Mouse (Mus musculus): Measurements from ENCODE around the gene Lhfp.

Gene Lhfp

DNA sequence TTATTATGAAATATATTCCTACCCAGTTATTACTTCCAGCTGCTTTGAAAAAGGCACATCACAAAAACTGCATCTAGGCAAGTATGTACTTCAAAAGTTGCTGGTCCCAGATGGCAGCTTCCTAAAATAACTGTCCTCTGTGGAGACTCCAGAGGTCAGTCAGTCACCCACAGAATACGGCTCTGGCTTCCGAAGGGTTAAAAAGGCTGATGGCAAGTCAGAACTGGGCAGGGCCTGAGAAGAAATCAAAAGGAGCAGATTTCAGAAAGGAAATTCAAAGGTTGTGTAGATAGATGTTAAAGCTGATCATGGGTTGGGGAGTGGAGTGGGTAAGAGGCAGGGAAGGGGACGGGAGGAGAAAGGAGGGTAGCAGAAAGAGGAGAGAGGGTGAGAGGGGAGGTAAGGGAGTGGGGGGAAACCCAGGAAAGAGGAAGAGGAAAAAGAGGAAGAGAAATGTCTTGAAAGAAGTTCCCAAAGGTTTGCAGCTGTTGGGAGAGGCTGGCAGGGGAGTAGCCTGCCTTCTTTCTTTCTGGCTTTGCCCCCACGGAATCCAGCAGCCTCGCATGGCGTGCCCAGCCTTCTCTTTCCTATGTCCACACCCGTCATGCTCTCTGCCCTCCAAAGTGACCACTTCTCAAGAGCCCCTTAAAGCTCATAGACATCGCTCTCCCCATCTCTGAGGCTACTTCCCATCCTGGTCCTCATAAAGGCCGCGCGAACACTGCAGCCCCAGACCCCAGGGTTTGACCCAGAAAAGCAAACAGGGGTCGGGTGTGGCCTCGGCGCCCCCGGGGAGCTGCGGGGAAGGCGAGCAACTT is 526 bp upstream of the Lhfp start:
- DNase-seq (ENCODE audit: extremely low read depth, low read depth) = no peak

DNA sequence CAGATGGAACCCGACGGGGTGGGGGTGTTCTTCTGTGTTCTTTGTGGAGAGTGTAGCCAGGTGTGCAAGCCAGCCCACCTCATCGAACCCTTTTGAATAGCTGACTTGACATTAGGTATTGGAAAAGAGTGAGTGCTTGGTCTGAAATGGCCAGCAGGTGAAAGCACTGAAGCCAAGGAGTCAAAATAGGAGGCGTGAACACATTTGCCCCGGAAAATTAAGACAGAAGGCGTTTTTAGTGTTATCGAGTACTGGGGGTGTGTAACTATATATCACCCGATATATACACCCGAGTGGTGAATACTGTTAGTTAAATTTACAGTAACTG is 876 bp downstream of the Lhfp start:
- DNase-seq (ENCODE audit: extremely low read depth, low read depth) = no peak

DNA sequence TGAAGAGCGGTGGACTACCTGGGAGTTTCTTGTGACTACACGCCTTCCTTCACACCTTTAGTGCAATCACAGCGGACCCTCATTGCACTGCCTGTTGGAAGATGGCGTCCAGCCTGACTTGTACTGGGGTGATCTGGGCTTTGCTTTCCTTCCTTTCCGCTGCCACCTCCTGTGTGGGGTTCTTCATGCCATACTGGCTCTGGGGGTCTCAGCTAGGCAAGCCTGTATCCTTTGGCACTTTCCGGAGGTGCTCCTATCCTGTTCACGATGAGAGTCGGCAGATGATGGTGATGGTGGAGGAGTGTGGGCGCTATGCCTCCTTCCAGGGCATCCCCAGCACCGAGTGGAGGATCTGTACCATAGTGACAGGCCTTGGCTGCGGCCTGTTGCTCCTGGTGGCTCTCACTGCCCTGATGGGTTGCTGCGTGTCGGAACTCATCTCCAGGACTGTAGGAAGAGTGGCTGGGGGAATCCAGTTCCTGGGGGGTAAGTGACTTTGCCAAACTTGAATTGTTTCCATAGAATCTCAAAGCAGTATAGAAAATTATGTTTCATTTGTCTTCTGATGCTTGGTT is 2.0 kb downstream of the Lhfp start:
- DNase-seq (ENCODE audit: extremely low read depth, low read depth) = no peak

DNA sequence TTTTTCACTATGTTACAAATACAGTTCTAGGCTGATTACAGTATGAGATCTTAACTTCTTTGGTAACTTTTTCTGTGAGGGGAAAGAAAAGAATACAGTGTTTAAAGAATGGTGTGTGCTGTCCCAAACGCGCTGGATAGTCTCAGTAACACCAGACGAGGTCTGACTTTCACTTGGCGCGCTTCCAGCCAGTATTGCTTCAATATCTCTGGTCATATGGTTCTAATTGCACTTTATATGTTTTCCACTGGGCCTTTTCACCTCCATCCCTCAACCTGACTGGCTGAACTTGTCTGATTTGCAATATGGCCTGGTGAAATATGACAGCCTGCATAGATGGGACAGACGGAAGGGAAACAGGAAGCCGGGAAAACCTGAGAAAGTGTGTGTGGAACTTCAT is 2.9 kb downstream of the Lhfp start:
- DNase-seq (ENCODE audit: extremely low read depth, low read depth) = no peak

DNA sequence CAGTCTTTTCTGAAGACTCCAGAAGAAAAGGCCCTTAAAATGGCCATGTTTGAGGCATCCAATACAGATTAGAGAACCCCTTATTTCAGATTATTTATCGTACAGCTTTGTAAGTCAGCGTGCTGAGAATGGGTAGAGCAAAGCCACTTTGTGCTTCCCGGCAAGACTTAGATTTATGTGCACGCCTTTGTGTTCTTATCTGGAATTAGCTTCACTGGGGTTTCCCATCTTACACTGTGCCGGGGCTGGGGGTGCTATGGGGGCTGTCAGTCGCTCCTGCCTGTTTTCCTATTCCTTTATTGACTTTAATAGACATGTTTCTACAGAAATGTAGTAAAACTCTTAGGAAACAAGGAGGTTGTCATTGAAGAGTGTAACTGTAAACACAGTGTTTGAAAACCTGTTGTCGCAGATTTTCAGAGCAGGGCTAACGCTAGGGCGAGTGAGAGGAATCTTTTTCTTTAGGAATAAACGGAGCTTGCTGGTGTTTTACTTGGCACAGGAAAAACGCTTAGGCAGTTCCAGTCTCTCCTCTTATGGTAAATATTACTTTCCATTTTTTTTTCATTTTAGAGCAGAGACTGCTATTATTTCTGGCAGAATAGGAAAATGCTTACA is 3.5 kb downstream of the Lhfp start:
- no peak for DNase-seq (ENCODE audit: extremely low read depth, low read depth)

DNA sequence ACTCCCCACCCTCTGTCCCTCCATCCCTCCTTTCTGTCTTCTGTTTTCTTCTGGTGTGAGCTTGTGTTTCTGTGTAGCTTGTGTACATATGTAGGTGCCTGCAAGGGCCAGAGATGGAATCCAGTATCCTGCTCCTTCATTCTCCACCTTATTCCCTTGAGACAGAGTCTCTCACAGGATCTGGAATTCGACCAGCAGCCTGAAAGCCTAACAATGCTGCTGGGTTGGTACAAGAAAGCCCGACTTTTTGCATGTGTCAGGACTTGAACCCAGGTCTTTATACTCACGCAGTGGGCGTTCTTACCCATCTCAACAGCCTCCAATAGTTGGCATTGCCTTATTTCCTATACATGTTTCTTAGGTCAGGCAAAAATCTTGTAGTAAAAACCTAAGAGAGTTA is 4.4 kb downstream of the Lhfp start:
- no peak for DNase-seq (ENCODE audit: extremely low read depth, low read depth)

DNA sequence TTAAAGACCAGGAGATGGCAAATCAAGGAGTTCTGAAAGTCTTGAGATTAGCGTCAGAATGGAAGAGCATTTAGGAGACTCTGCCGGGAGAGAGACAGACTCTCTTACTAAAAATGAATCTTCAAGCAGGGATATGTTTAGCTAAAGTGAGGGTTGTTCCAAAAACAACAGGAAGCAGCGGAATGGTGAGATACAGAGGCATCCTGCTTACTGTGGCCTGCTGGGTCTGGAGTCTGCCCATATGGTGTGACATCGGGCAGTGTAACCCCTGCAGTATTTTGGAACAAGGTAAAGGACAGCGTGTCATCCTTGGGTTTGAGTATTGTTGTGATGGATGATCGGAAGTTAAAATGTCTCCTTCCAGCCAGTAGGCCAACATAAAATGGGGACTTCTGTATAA is 5.0 kb downstream of the Lhfp start:
- no peak for DNase-seq (ENCODE audit: extremely low read depth, low read depth)

DNA sequence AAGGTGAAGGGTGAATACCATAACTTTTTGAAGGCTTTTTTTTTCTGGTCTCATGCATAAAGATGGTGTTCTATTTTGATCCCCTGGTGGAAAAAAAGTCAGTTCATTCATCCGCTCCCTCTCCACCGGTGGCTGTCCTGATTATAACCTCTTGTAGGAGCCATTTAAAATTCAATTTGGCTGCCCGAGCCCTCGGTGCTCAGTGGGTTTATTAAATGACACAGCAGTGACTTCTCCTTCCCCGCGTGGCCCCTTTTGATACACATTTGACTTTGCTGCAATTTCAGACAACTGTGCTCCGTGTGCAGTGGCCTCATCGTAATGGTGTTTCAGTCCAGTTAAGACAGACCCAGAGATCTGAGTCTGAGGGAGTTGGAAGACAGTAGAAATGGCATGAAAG is 11.1 kb downstream of the Lhfp start:
- DNase-seq (ENCODE audit: extremely low read depth, low read depth) = no peak

DNA sequence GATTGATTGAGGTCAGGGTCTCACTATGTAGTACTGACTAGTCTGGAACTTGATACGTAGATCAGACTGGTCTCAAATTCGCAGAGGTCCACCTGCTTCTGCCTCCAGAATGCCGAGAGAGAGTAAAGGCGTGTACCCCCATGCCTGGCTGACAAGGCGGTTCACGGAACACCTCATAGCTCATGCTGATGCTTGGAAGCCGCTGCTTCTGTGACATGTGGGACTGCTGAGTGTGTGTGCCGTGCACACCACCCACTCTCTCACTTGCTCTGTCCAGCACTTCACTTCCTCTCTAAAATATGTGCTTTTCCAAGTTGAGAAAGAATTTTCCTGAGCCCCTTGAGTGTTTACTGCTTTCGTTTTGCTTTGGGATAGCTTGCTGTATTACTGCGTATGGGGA is 15.1 kb downstream of the Lhfp start:
- no peak for DNase-seq (ENCODE audit: extremely low read depth, low read depth)

DNA sequence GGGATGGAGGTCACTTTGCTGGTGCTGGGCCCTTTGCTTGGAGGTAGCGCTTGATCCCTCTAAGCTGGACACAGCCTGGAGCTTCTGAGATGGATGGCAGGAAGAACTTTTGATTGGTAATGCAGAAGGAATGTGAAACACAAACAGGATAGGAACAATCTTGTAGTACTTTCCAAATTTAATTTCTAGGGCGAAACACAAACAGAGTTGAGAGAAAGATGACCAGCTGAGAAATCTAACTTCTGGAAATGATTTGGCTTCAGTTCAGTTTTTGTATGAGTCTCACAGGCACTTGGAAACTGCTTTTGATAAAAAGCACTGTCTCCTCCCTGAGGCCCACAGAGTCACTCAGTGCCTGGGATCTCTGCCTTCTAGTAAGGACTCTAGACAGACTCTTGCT is 18.6 kb downstream of the Lhfp start:
- DNase-seq (ENCODE audit: extremely low read depth, low read depth) = no peak

DNA sequence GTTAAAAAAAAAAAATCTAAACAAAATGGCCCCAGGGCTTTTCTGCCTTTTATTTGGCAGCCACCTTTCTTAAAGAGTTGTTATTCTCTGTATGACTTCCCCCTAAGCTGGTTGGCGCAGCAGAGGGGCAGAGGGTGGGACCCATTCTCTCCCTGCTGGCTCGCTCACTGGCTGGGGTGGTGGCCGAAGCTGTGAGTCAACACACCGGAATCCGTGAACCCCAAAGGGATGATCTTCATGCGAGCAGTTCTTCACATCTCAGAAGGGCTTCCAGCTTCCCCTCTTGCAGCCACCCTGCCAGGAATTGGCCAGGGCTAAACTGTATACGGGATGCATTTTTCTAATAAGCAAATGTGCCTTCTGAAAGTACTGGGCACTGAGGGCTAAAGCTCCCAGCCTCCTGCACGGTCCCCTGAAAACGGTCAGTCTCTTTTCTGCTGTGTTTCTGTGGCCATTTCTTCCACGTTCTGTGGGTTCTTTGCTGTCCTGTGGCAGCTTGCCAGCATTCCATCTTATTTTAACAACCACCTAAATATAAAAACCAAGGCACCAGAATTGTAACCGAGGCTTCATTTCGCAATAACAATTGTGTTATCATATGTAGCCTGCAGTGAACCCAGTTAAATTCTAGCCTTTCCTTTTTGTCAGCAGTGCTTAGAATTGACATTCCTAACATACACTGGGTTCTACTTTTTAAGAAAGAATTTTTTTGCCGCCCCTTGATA is 22.3 kb downstream of the Lhfp start:
- no peak for DNase-seq (ENCODE audit: extremely low read depth, low read depth)

DNA sequence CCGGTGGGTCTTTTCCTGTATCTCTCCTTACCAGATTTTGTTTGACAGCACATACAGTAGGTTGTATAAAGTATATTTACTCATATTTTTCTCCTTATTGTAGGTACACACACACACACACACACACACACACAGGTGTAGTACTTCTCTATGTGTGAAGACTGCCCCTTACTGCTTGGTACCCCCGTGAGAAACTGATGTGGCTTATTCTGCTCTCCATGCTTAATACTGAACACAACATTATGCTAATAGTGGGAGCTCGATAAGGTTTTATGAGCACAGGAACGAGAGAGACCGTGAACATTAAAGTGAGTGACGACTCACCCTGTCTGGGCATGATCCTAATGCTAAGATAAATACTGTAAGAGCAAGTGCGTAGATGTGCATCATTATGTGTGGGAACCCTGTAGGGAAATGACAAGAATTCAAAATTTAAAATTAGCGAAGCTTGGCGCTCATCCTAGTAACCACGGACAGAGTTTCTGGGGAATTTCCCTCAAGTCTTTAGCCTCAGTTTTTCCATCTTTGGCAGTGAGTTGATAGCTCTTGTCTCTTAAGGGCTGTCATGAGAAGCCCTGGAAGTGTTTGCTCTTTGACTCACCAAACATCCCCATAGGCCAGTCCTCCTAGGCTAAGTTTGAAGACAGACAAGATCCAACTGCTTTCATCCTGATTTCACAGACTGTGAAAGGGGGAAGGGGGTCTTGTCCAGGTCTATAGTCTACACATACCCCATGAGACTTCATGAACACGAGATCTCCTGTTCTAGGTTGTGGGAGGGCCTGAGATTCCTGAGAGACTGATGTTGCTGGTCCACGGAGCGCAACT is 24.2 kb downstream of the Lhfp start:
- no peak for DNase-seq (ENCODE audit: extremely low read depth, low read depth)

DNA sequence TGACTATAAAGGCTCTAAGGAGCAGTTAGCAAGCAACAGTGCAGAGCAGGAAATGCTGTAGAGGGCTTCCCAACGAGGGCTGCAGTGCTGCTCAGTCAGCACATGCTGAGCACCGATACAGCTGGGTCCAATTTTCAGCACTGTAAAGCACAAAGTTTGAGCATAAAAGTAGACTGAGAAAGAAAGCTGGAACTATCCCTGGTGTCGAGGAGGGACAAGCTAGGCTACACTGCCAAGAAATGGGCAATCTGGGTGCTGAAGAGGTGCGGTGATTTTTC is 24.7 kb downstream of the Lhfp start:
- DNase-seq (ENCODE audit: extremely low read depth, low read depth) = no peak

DNA sequence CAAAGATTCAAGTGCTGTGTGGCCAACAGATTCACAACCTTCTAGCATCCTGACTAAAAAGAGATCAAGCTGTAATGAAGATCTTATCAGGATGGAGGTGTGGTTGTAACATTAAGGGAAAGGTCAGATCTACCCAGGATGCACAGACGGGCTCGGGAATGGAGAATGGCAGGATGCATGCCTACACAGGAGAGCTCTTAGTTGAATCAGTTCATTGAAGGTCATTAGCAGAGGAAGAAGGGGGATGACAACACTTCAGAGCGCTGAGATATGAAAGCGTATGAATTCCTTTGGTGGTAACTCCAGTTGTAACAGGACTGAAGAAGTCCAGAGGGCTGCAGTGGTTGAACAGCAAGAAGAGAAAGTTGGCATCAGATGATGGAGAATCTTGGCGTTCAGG is 27.1 kb downstream of the Lhfp start:
- DNase-seq (ENCODE audit: extremely low read depth, low read depth) = no peak

DNA sequence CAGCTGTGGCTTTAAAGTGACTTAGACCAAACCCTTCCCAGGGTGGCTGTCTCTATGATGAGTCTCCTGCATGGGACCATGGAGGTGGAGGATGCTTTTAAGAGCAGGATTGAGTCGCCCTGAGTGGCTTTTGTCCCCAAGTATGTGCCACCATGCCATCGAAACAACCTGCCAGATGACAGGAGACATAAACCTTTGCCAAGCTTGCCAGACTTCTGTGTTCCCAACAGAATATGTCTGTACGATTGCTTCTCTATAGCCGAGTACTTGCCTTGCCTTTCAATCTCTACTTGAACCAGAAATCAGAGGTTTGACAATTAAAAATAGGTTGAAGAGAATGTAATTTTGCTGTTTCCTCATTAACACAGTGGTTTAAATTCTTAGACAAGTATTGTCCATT is 32.9 kb downstream of the Lhfp start:
- no peak for DNase-seq (ENCODE audit: extremely low read depth, low read depth)

DNA sequence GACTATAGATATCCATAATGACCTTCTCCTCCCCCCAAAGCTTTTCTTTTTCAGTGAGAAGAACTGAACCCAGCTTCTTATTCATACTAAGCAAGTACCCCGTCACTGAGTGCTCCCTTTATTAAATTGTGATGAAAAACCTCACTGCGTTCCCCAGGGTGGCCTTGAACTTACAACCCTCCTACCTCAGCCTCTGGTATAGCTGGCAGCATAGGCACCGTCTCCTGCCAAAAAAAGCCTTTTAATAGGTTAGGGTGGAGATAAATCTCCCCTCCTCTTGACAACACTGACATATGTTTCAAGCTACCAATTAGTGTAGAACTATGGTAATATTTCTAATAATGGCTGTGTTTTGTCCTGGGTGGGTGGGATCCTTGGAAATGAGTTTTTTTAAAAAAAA is 33.4 kb downstream of the Lhfp start:
- no peak for DNase-seq (ENCODE audit: extremely low read depth, low read depth)

DNA sequence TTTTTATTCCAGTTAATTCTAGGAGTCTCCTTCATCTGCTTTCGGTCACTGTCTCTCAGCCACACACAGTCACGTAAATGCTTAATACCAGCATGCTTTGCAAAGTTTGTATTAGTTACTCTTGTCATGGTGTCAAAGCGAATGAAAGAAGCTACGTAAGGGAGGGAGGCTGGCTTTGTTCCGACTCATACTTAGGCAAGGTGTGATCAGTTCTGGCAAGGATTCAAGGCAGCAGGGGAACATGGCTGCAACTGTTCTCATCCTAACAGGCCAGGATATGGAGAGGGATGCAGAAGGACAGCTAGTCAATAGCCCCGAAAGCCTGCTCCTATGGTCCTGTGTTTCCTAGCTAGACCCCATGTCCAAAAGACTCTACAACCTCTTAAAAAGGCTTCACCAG is 39.0 kb downstream of the Lhfp start:
- no peak for DNase-seq (ENCODE audit: extremely low read depth, low read depth)

DNA sequence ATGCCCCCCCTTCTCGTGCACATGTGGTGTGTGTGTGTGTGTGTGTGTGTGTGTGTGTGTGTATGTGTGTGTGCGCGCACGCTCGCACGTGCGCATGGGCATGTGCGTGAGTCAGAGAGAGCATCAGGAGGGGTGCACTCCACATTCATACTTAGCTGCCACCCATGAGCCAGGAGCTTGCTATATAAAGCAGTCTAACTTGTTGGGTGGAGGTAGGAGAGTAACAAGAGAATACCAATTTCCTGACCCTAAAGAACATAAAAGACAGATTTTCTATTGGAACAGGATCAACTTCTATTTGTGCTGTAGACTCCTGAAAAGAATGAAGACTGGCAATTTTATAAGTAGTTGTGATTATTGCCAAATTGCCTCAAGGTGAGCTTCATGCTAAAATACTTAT is 39.4 kb downstream of the Lhfp start:
- no peak for DNase-seq (ENCODE audit: extremely low read depth, low read depth)

DNA sequence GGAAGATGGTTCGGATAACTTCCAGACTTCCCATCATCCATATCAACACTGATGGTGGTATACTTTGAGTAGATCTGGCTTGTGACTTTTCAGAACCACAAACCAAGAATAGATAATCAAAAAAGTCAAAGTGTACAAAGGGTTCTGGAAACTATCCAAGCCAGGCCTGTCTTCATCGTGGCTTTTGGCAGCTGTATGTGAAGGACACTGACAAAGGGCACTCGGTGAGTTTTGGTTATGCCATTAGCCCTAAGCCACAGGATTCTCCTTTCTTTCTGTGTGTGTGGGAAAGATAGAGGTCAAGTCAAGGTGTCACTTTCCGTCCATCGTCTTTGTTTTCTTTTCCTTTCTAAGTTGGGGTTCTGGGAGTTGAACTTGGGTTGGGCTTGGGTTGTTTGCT is 42.4 kb downstream of the Lhfp start:
- no peak for DNase-seq (ENCODE audit: extremely low read depth, low read depth)

DNA sequence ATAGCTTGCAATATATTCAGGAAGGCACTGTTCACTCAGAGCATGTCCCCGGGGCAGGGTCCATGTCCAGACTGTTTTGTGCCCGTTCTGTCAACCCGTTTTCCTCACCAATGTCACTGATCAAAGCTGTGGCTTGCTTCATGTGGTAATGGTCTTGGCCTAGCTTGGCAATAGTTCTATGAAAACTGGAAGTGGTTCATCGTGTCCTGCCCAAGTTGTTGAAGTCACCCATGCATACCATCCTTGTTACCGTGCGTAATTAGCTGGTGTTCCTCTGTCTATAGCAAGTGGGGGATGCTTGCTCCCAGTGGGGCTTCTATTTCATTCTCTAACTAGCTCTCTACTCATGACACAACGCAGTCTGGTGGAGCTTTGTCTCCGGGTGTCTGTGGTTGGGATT is 43.5 kb downstream of the Lhfp start:
- DNase-seq (ENCODE audit: extremely low read depth, low read depth) = no peak

DNA sequence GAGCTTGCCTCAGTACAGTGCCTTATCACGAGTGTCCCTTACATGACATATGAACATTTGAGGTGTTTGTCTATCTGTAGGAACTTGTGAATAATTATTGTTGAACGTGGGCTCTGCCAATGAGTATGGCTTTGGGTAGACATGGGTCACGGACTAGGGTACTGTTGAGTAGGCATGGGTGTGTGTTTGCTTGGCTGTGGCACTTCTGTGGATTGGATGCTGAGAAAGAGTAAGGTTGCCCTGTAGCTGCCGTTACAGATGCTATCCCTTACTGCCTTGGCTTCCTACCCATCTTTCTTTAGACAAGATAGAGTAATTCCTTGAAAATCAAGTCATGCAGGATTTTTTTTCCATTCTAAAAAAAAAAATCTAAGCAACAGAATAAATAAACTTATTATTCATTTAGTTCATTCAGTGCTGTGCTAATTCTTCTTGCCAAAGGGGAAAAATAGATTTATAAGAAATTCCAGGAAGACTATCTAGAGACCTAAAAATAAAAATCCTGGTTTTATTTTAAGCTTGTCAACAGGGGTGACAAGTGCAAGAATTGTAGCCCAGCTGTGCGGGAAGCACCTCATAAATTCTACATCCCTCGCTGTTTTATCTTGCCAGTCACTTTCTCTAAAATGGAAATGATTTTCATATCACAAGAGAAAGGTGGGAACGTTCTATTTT is 45.3 kb downstream of the Lhfp start:
- no peak for DNase-seq (ENCODE audit: extremely low read depth, low read depth)

Measured in MEL-GATA-1-ER (cell line).